Mouse (Mus musculus) olfactory bulb, adult 2 months (tissue): ENCODE data around the gene Glyr1. TPM values are rescaled to one million over a fixed set of nuclear protein-coding genes. Genes with fewer than 3 reads are reported as not detected.

ENCODE experiments used
- H3K27ac ChIP-seq: fragments of 200-500 bp; 2 replicates; pipeline ENCODE4 v1.5.1; 2012; ENCODE audit warnings: low read depth, low read length; ENCODE audit not compliant: insufficient read depth
- H3K4me1 ChIP-seq: fragments of 200-500 bp; 2 replicates; pipeline ENCODE4 v1.6.1; 2012; ENCODE audit warnings: low read length; ENCODE audit not compliant: control insufficient read depth, insufficient read depth
- H3K4me3 ChIP-seq: fragments of 200-500 bp; 2 replicates; pipeline ENCODE4 v1.5.1; 2012; ENCODE audit warnings: mild to moderate bottlenecking, low read depth, low read length, moderate library complexity; ENCODE audit not compliant: insufficient read depth
- CTCF ChIP-seq: fragments of 200-500 bp; IDR thresholded peaks from 2 replicates; pipeline ENCODE4 v1.5.1; 2012; ENCODE audit warnings: low read depth, mild to moderate bottlenecking, low read length, moderate library complexity; ENCODE audit not compliant: insufficient read depth
- POLR2A ChIP-seq: fragments of 200-500 bp; IDR thresholded peaks from 2 replicates; pipeline ENCODE4 v1.6.1; 2012; ENCODE audit warnings: mild to moderate bottlenecking, low read depth, low read length, moderate library complexity; ENCODE audit not compliant: insufficient read depth
- WGBS: fragments of 180-500 bp; shearing (Covaris S2); methylation state at CpG from one replicate; pipeline ENCODE4 v1.1.7; 2018; 5-methylcytosine and 5-hydroxymethylcytosine counted together
- polyA plus RNA-seq: library from polyadenylated mRNA; stranded (reverse); fragments of >200 nt; gene quantifications from 2 replicates; pipeline ENCODE4 v1.2.4, GENCODE M21; 2012; ENCODE audit warnings: low replicate concordance; ENCODE audit not compliant: missing spikeins, insufficient read depth, insufficient read length

Gene Glyr1
- polyA plus RNA-seq, 1 experiment = 92.9 TPM

GRCm38 (mm10) chr16:4971626-4972025, 78.0 kb downstream of the Glyr1 start:
- no peak overlapping the region for H3K4me3 ChIP-seq
- H3K4me1 ChIP-seq = peaks cover 3% of the 10 kb centered on the region; the same call in 1 of the 2 replicates
- WGBS = 79% methylated on average over 4 of the region's 4 CpGs

GRCm38 (mm10) chr16:4969055-4969843, 80.4 kb downstream of the Glyr1 start:
- H3K4me1 ChIP-seq = peaks cover 6% of the 10 kb centered on the region
- no peak overlapping the region for H3K27ac ChIP-seq
- no peak overlapping the region for H3K4me3 ChIP-seq
- TF ChIP-seq POLR2A (no peak), CTCF (no peak)
- 87% methylated on average over 5 of the region's 5 CpGs for WGBS

More at GRCm38 (mm10) chr16:4971626-4972025, 78.0 kb downstream of the Glyr1 start:
- TF ChIP-seq POLR2A (no peak), CTCF (no peak)
- H3K27ac ChIP-seq = no peak overlapping the region

- Histone ChIP-seq H3K27ac (no peak overlapping the region), H3K4me3 (no peak overlapping the region), H3K4me1 (peaks cover 6% of the 10 kb centered on the region)
- TF ChIP-seq POLR2A (no peak), CTCF (no peak)
- WGBS = 74% methylated on average over 3 of the region's 3 CpGs
These were observed 81.2 kb downstream of the Glyr1 start for GRCm38 (mm10) chr16:4968426-4968825.

GRCm38 (mm10) chr16:4965392-4966129, 84.1 kb downstream of the Glyr1 start:
- no peak for TF ChIP-seq POLR2A
- TF ChIP-seq CTCF = no peak
- Histone ChIP-seq H3K4me3 (no peak overlapping the region), H3K27ac (no peak overlapping the region), H3K4me1 (peaks cover 10% of the 10 kb centered on the region)
- 92% methylated on average over 8 of the region's 8 CpGs for WGBS

- WGBS = 16% methylated on average over 13 of the region's 13 CpGs
- H3K4me1 ChIP-seq = peaks cover 10% of the 10 kb centered on the region
These were observed 84.8 kb downstream of the Glyr1 start for GRCm38 (mm10) chr16:4964731-4965391.

More at GRCm38 (mm10) chr16:4964731-4965391, 84.8 kb downstream of the Glyr1 start:
- H3K27ac ChIP-seq = peak overlapping the region; percentile 74
- peak overlapping the region; percentile 87 for H3K4me3 ChIP-seq
- no peak for TF ChIP-seq CTCF
- TF ChIP-seq POLR2A = no peak

Other genes with a start within 250 kb of the Glyr1 start
- not detected in 2 replicates for gene 4930562C15Rik, start 214.4 kb downstream of the Glyr1 start, polyA plus RNA-seq
- not detected in 2 replicates for gene Ubald1, start 169.5 kb downstream of the Glyr1 start, polyA plus RNA-seq
- gene Mgrn1, start 163.6 kb downstream of the Glyr1 start, polyA plus RNA-seq = 248 TPM in 1 of 2 replicates, not detected in the other
- gene Nudt16l1, start 111.1 kb downstream of the Glyr1 start, polyA plus RNA-seq = not detected in 2 replicates
- not detected in 2 replicates for gene Anks3, start 85.7 kb downstream of the Glyr1 start, polyA plus RNA-seq
- gene Sept12, start 52.0 kb downstream of the Glyr1 start, polyA plus RNA-seq = not detected in 2 replicates
- not detected in 2 replicates for gene Smim22, start 42.6 kb downstream of the Glyr1 start, polyA plus RNA-seq
- gene Rogdi, start 36.3 kb downstream of the Glyr1 start, polyA plus RNA-seq = not detected in 2 replicates
- 47.7 and 78.4 TPM in 2 replicates for gene Ubn1, start 194 bp upstream of the Glyr1 start, polyA plus RNA-seq
- gene Ppl, start 82.6 kb upstream of the Glyr1 start, polyA plus RNA-seq = not detected in 2 replicates
- gene Sec14l5, start 97.2 kb upstream of the Glyr1 start, polyA plus RNA-seq = not detected in 2 replicates
- gene Nagpa, start 154.1 kb upstream of the Glyr1 start, polyA plus RNA-seq = not detected in 2 replicates
- gene AU021092, start 172.4 kb upstream of the Glyr1 start, polyA plus RNA-seq = not detected in 2 replicates
- not detected in 2 replicates for gene Alg1, start 183.8 kb upstream of the Glyr1 start, polyA plus RNA-seq
- not detected in 2 replicates for gene Eef2kmt, start 206.1 kb upstream of the Glyr1 start, polyA plus RNA-seq